Comparison of ENCODE assay signal across 15 mouse cellular contexts in genomic region chr12:53852432-53852831, GRCm38 (mm10).
"Had no signal": no experiment of that assay in that cellular context is flagged by ENCODE, and none has a peak within 500 bp of the region (broad histone marks: within the 10 kb centered on the region; RNA-seq: fewer than 3 reads in every experiment).

No protein-coding gene starts in this region.

- DNase-seq: heart, postnatal 14 days; heart, postnatal 36 days; heart, postnatal 4 days; kidney, adult 11 months; kidney, adult 18-20 months; kidney, adult 2 months; kidney, adult 8-10 months; kidney, adult 9 months; kidney, postnatal 10 days; kidney, postnatal 14 days; kidney, postnatal 25 days; kidney, postnatal 36 days; kidney, postnatal 4 days; layer of hippocampus, adult 9-11 months; layer of hippocampus, postnatal 36 days had no signal
